Mouse (Mus musculus) lung, adult 2 months (tissue): ENCODE results near the gene Plcl2.

ENCODE experiments used
- CTCF ChIP-seq: fragments of 200-500 bp; IDR thresholded peaks from 2 replicates; pipeline ENCODE4 v1.5.1; 2011; ENCODE audit warnings: mild to moderate bottlenecking, low read length, control low read depth; ENCODE audit not compliant: insufficient read depth
- POLR2A ChIP-seq: fragments of 200-500 bp; IDR thresholded peaks from 2 replicates; pipeline ENCODE4 v1.6.1; 2011; ENCODE audit warnings: low read depth, mild to moderate bottlenecking, control low read depth, low read length, borderline replicate concordance; ENCODE audit errors: extremely low read depth

DNA sequence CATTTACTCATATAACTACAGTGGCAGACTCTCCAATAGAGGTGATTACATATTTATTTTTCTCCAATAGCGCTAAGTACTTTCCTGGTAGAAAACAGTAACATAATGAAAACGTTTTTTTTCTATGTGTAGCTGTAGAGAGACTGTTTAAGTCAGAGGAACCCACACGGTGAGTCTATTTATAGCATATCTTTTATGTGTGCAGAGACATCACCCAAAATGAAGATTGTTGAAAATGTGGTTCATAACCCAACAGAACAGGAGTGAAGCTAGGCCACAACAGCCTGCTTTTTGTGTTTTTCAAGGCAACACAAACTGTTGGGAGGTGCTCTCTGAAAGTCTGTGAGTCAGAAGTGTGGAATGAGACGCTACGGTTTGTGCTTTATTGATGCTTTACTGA lies 24.2 kb upstream of the Plcl2 start:
- TF ChIP-seq CTCF (no peak), POLR2A (no peak)
